Mouse (Mus musculus) stomach, embryonic 16.5 days (tissue): ENCODE measurements around the gene Hoxa6. TPM values are rescaled to one million over a fixed set of nuclear protein-coding genes. Genes with fewer than 3 reads are reported as not detected.

Source experiments
- ATAC-seq: fragments of 200-750 bp; cut with Nextera tagmentation; 2 replicates; pipeline ENCODE4 v1.8.0; 2017; ENCODE audit warnings: moderate number of reproducible peaks, moderate TSS enrichment; ENCODE audit not compliant: insufficient read depth, low FRiP score
- H3K27ac ChIP-seq: fragments of 300-500 bp; sonication (generic); 2 replicates; pipeline ENCODE4 v1.5.1; 2014; ENCODE audit warnings: low read length
- H3K27me3 ChIP-seq: fragments of 300-500 bp; sonication (generic); 2 replicates; pipeline ENCODE4 v1.6.1; 2014; ENCODE audit warnings: low read length, control low read depth, mixed read lengths; ENCODE audit not compliant: control insufficient read depth, insufficient read depth
- H3K36me3 ChIP-seq: fragments of 300-500 bp; sonication (generic); 2 replicates; pipeline ENCODE4 v1.6.1; 2014; ENCODE audit warnings: low read length; ENCODE audit not compliant: control insufficient read depth, insufficient read depth
- H3K4me1 ChIP-seq: fragments of 300-500 bp; sonication (generic); 2 replicates; pipeline ENCODE4 v1.6.1; 2014; ENCODE audit warnings: low read length, control low read depth, mixed read lengths; ENCODE audit not compliant: control insufficient read depth, insufficient read depth
- H3K4me2 ChIP-seq: fragments of 300-500 bp; sonication (generic); 2 replicates; pipeline ENCODE4 v1.6.1; 2014; ENCODE audit warnings: low read depth, low read length, mixed read lengths
- H3K4me3 ChIP-seq: fragments of 300-500 bp; sonication (generic); replicated peaks from 2 replicates; pipeline ENCODE4 v1.5.1; 2014; ENCODE audit warnings: mild to moderate bottlenecking, low read length
- H3K9ac ChIP-seq: fragments of 300-500 bp; sonication (generic); 2 replicates; pipeline ENCODE4 v1.6.1; 2014; ENCODE audit warnings: low read length
- H3K9me3 ChIP-seq: fragments of 300-500 bp; sonication (generic); replicated peaks from 2 replicates; pipeline ENCODE4 v1.6.1; 2016; ENCODE audit warnings: low read length, control low read depth; ENCODE audit not compliant: control insufficient read depth
- WGBS: fragments of 180-500 bp; shearing (Covaris S2); extraction: QIAGEN DNeasy Blood & Tissue Kit; methylation state at CpG from one replicate; pipeline ENCODE4 v1.1.7; 2014; 5-methylcytosine and 5-hydroxymethylcytosine counted together
- microRNA counts: library from miRNA; unstranded; fragments of <30 nt; microRNA quantifications from one replicate; lab custom pipeline; 2016
- microRNA-seq: library from miRNA; unstranded; fragments of <30 nt; microRNA quantifications from one replicate; pipeline ENCODE4, GENCODE M21; 2016
- polyA plus RNA-seq: library from polyadenylated mRNA; unstranded; fragments of >200 nt; fragmentation: Nextera tagmentation; extraction: Ambion mirVana; gene quantifications from 2 replicates; pipeline ENCODE4 v1.2.1, GENCODE M21; 2015

Gene Hoxa6
- polyA plus RNA-seq, 1 experiment from 2014 or later: 1.3 TPM

GRCm38 (mm10) chr6:52158276-52159051, 50.1 kb downstream of the Hoxa6 start, which contains the start of gene Hoxa1:
Hoxa1 (minus strand) TSS chr6:52158317.
- Histone ChIP-seq H3K9ac (peak within 1 kb of the TSS; percentile 90), H3K4me3 (peak within 1 kb of the TSS; percentile 82), H3K9me3 (no peaks in the 10 kb centered on the region), H3K4me2 (peak within 1 kb of the TSS; percentile 65), H3K27me3 (peaks cover 6% of the 10 kb centered on the region), H3K36me3 (no peaks in the 10 kb centered on the region), H3K27ac (peak within 1 kb of the TSS; percentile 97), H3K4me1 (peaks cover 23% of the 10 kb centered on the region)
- ATAC-seq: peak; percentile 85
- 1% methylated on average over 50 of the region's 55 CpGs for whole genome bisulfite sequencing

DNA sequence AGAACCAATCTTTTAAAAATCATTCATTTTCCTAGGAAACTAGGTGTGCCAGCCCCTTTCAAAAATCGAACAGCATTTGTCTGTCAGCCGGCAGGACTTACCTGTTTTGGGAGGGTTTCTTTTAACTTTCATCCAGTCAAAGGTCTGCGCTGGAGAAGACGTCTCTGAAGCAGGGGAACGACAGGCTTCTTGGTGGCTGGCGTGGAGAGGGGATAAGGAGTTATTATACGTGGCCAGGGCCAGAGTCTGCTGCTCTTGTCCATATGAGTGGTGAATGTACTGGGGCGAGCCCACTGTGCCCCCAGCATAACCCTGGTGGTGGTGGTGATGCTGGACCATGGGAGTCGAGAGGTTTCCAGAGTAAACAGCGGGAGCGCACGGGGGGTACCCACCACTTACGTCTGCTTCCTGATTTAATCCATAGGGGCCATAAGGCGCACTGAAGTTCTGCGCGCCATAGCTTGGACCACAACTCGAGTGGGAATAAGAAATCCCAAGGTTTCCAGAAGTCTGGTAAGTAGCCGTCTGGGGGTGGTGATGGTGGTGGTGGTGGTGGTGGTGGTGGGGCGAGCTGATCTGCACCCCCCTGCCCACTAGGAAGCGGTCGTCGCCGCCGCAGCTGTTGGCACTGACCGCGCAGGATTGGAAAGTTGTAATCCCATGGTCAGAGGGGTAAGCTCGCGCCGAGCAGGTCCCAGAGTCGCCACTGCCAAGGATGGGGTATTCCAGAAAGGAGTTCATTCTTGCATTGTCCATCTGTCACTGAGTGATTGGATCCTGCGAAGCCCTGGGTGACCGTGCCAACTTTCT, 50.9 kb downstream of the Hoxa6 start:
- Histone ChIP-seq H3K4me2 (peak overlapping the region; percentile 65), H3K9me3 (no peaks in the 10 kb centered on the region), H3K36me3 (no peaks in the 10 kb centered on the region), H3K27ac (no peak overlapping the region), H3K9ac (peak overlapping the region; percentile 38; the same call in 1 of the 2 replicates), H3K4me1 (peaks cover 23% of the 10 kb centered on the region), H3K4me3 (peak overlapping the region; percentile 82), H3K27me3 (peaks cover 8% of the 10 kb centered on the region)
- no peak for ATAC-seq
- 4% methylated on average over 32 of the region's 32 CpGs for WGBS

DNA sequence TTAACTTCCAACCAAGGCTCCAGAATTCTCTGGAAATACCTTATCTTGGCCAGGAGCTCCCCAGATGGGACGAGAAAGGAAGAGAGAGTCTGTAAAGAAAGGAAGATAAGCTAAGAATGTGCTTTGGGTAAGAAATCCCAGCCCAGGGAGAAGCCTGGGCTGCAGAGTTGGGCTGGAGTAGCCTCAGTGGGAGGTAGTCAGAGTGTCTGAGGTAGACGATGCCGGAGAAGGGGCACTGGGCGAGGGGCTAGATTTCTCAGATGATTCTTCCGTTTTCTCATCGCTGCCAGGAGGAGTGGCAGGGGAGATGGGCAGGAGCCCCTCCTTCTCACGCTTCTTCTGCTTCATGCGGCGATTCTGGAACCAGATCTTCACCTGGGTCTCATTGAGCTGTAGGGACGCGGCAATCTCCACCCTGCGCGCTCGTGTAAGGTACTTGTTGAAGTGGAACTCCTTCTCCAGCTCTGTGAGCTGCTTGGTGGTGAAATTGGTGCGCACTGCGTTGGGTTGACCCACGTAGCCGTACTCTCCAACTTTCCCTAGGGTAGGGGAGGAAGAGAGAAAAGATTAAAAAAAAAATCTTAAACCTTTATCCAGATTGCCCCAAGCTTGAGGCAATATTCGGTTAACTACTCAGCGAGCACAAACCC, 51.8 kb downstream of the Hoxa6 start:
- H3K9ac ChIP-seq: no peak overlapping the region
- H3K4me2 ChIP-seq: peak overlapping the region; percentile 65; the same call in 1 of the 2 replicates
- no peak overlapping the region for H3K4me3 ChIP-seq
- no peak for ATAC-seq
- peaks cover 14% of the 10 kb centered on the region for H3K27me3 ChIP-seq
- no peaks in the 10 kb centered on the region for H3K9me3 ChIP-seq
- WGBS: 30% methylated on average over 20 of the region's 20 CpGs
- H3K27ac ChIP-seq: no peak overlapping the region
- peaks cover 23% of the 10 kb centered on the region for H3K4me1 ChIP-seq
- H3K36me3 ChIP-seq: no peaks in the 10 kb centered on the region

MicroRNA genes within 50 kb of the gene (microRNA counts, 519-probe panel; counts per million panel counts)
- 2,008 counts per million, percentile 39 among the panel's probes with 10 or more counts for microRNA mmu-miR-196b (lab: Ali Mortazavi, UCI)

Small RNA genes lying within 50 kb of the gene (microRNA-seq; reads per million reads assigned to microRNA genes)
- gene Mir196b: 689 reads per million, percentile 73 among the genes with 10 or more reads in this experiment

Other genes starting within 250 kb of the Hoxa6 start
- gene Skap2, start 196.2 kb downstream of the Hoxa6 start, polyA plus RNA-seq: 42.0 and 44.6 TPM in 2 replicates
- gene Hoxa1, start 50.4 kb downstream of the Hoxa6 start, polyA plus RNA-seq: 1.4 and 1.5 TPM in 2 replicates
- gene Hoxa2, start 43.9 kb downstream of the Hoxa6 start, polyA plus RNA-seq: 7.4 and 8.5 TPM in 2 replicates
- gene 5730596B20Rik, start 31.2 kb downstream of the Hoxa6 start, polyA plus RNA-seq: 2.1 and 2.6 TPM in 2 replicates
- gene Hoxa4, start 17.0 kb downstream of the Hoxa6 start, polyA plus RNA-seq: 2.5 and 2.8 TPM in 2 replicates
- 8.8 and 11.0 TPM in 2 replicates for gene Hoxa5, start 4.1 kb downstream of the Hoxa6 start, polyA plus RNA-seq
- 6.0 and 7.4 TPM in 2 replicates for gene Hoxa3, start 4.6 kb upstream of the Hoxa6 start, polyA plus RNA-seq
- not detected in 2 replicates for gene Gm28308, start 4.6 kb upstream of the Hoxa6 start, polyA plus RNA-seq
- gene Hoxa7, start 13.1 kb upstream of the Hoxa6 start, polyA plus RNA-seq: 10.8 and 12.3 TPM in 2 replicates
- 0.50 and 1.2 TPM in 2 replicates for gene Hoxa9, start 22.4 kb upstream of the Hoxa6 start, polyA plus RNA-seq
- gene Hoxa10, start 32.1 kb upstream of the Hoxa6 start, polyA plus RNA-seq: 0.18 and 2.8 TPM in 2 replicates
- gene Hoxa11, start 37.1 kb upstream of the Hoxa6 start, polyA plus RNA-seq: 0.45 TPM in 1 of 2 replicates, not detected in the other
- 0.12 TPM in 1 of 2 replicates, not detected in the other for gene Hoxa13, start 52.2 kb upstream of the Hoxa6 start, polyA plus RNA-seq
- gene Evx1, start 104.8 kb upstream of the Hoxa6 start, polyA plus RNA-seq: not detected in 2 replicates